Mouse (Mus musculus) hindbrain, embryonic 13.5 days (tissue): Measurements from ENCODE around the gene Olfr1555-ps1. TPM values are rescaled to one million over a fixed set of nuclear protein-coding genes. Genes with fewer than 3 reads are reported as not detected.
"Not testable (repeated sequence)": the region's sequence is repeated elsewhere in the genome, so short reads cannot be mapped to it uniquely, and the experiment has no call there.

Source experiments
- ATAC-seq: fragments of 200-750 bp; cut with Nextera tagmentation; 2 replicates; pipeline ENCODE4 v1.8.0; 2017; ENCODE audit warnings: moderate TSS enrichment; ENCODE audit not compliant: low FRiP score
- H3K27ac ChIP-seq: fragments of 300-500 bp; sonication (generic); 2 replicates; pipeline ENCODE4 v1.5.1; 2015; ENCODE audit warnings: inconsistent platforms, mild to moderate bottlenecking, moderate library complexity
- H3K27me3 ChIP-seq: fragments of 300-500 bp; sonication (generic); 2 replicates; pipeline ENCODE4 v1.6.1; 2015; ENCODE audit warnings: mild to moderate bottlenecking, inconsistent platforms
- H3K36me3 ChIP-seq: fragments of 300-500 bp; sonication (generic); 2 replicates; pipeline ENCODE4 v1.6.1; 2015; ENCODE audit warnings: mild to moderate bottlenecking, inconsistent platforms
- H3K4me1 ChIP-seq: fragments of 300-500 bp; sonication (generic); replicated peaks from 2 replicates; pipeline ENCODE4 v1.6.1; 2015; ENCODE audit warnings: inconsistent platforms
- H3K4me2 ChIP-seq: fragments of 300-500 bp; sonication (generic); 2 replicates; pipeline ENCODE4 v1.6.1; 2015; ENCODE audit warnings: inconsistent platforms, mild to moderate bottlenecking, moderate library complexity
- H3K4me3 ChIP-seq: fragments of 300-500 bp; sonication (generic); 2 replicates; pipeline ENCODE4 v1.5.1; 2015; ENCODE audit warnings: mild to moderate bottlenecking, inconsistent platforms
- H3K9ac ChIP-seq: fragments of 300-500 bp; sonication (generic); 2 replicates; pipeline ENCODE4 v1.6.1; 2015; ENCODE audit warnings: mild to moderate bottlenecking, inconsistent platforms
- H3K9me3 ChIP-seq: fragments of 300-500 bp; sonication (generic); 2 replicates; pipeline ENCODE4 v1.6.1; 2016; ENCODE audit warnings: inconsistent platforms
- WGBS: fragments of 180-500 bp; shearing (Covaris S2); methylation state at CpG from one replicate; pipeline ENCODE4 v1.1.7; 2015; 5-methylcytosine and 5-hydroxymethylcytosine counted together
- polyA plus RNA-seq: library from polyadenylated mRNA; unstranded; fragments of >200 nt; fragmentation: Nextera tagmentation; extraction: Ambion mirVana; gene quantifications from 2 replicates; pipeline ENCODE4 v1.2.1, GENCODE M21; 2015

Olfr1555-ps1 gene
- polyA plus RNA-seq, result not detected in 2 replicates

DNA sequence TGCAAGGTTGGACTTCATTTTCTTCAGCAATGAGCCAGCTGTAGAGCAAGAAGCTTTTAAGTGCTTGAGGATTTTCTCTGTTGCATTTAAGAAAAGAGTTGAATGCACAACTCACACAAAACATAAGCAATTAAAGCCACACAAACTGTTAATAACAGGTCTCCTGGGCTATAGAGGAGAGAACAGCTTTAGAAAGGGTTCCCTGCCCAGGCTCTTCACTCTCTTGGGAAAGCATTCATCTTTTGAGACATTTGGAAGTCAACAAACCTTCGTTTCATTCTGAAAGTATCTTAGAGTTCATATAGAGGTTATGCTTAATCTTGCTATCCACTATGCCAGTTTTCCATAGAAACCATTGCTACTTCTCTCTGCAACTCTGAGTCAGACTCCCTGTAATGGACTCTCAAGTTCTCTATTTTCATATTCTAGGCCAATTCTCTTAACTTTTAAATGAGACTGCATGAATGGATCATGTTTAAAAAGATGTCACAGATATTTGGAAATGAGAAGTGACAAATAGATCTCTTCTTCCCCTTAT is at the start of gene Olfr1555-ps1:
TSS of gene Olfr1555-ps1 (minus strand) at position 51 of the 538 bp plus-strand sequence.
- H3K27me3 ChIP-seq, H3K27ac ChIP-seq, H3K4me1 ChIP-seq, H3K4me2 ChIP-seq, ATAC-seq, H3K9me3 ChIP-seq, H3K36me3 ChIP-seq, H3K9ac ChIP-seq, H3K4me3 ChIP-seq: not testable (repeated sequence)
- 65% methylated on average over 1 of the region's 1 CpGs for WGBS

DNA sequence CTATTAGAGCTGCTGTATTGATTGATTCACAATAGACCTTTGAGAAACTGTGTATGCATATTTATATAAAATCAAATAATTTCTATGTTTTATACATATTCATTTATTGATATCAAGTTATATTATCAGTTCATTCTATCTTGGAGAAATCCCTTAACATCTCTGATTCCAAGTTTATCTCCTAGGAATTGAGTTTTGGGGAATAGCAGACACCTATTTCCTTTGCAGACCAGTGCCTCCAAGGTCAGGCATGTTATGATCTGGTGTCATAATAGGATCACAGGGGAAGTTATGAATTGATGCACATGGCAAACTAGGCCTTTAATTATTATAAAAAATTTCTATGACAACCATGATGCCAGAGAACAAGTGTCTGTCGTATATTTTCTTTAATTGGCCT is 30.4 kb upstream of the Olfr1555-ps1 start, which contains the start of gene Olfr1431:
TSS of gene Olfr1431 (plus strand) at position 301 of the 400 bp plus-strand sequence.
- H3K36me3 ChIP-seq, result no peaks in the 10 kb centered on the region
- WGBS, result 87% methylated on average over 1 of the region's 1 CpGs
- H3K4me1 ChIP-seq, result no peaks in the 10 kb centered on the region
- no peak within 1 kb of the TSS for H3K9ac ChIP-seq
- no peak for ATAC-seq
- H3K27ac ChIP-seq, result no peak within 1 kb of the TSS
- no peaks in the 10 kb centered on the region for H3K27me3 ChIP-seq
- no peak within 1 kb of the TSS for H3K4me2 ChIP-seq
- no peak within 1 kb of the TSS for H3K4me3 ChIP-seq
- H3K9me3 ChIP-seq, result no peaks in the 10 kb centered on the region

DNA sequence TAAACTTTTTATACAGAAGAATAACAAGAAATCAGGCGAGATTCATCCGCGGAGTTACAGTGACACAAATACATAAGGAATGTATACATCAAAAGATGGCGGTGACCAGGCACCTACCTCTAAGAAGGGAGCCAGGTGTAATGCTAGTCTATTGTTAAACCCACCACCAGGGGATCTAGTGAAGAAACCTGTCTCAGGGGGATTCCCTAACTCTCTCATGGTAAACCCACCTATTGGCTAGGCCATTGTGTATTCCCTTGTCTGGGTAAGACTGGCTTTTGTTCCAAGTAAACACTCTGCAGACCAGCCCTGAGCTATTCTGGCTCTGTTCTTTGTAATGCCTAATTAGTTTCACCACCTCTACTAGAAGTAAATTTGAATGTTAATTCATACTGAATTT is 29.2 kb upstream of the Olfr1555-ps1 start:
- H3K4me1 ChIP-seq, H3K9ac ChIP-seq, H3K27me3 ChIP-seq, H3K36me3 ChIP-seq, H3K9me3 ChIP-seq, H3K4me3 ChIP-seq, H3K27ac ChIP-seq, ATAC-seq, H3K4me2 ChIP-seq: not testable (repeated sequence)
- WGBS, result 84% methylated on average over 4 of the region's 4 CpGs

DNA sequence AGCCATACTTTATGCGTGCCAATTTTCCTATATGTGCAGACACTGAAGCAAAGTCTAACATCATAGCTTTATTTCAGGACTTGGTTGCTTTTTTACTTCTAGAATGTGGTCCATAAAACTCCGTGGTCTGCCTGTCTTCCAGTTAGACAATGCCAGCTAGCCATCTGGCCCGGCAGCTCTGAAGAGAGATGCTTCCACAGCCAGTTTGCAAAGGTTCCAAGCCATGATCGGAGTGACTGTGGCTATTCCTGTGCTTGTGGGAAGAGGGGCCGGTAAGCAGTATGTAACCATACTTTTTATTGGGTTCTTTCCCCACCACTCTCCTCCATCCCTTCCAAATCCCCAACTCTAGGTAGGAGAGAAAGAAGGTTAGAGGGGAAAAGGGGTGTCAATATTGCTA is 5.5 kb upstream of the Olfr1555-ps1 start:
- not testable (repeated sequence) for H3K27ac ChIP-seq, H3K9ac ChIP-seq, H3K36me3 ChIP-seq, H3K27me3 ChIP-seq, H3K9me3 ChIP-seq, H3K4me2 ChIP-seq, H3K4me3 ChIP-seq, ATAC-seq, H3K4me1 ChIP-seq
- 84% methylated on average over 5 of the region's 5 CpGs for WGBS

DNA sequence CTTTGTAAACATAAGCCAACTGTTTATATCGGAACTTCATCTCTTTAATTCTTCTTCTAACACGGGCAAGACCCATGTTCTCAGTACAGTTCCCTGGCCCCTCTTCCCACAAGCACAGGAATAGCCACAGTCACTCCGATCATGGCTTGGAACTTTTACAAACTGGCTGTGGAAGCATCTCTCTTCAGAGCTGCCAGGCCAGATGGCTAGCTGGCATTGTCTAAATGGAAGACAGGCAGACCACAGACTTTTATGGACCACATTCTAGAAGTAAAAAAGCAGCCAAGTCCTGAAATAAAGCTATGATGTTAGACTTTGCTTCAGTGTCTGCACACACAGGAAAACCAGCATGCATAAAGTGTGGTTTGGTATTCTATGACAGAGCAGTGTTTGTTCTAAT is 24.5 kb downstream of the Olfr1555-ps1 start:
- H3K9me3 ChIP-seq, result no peaks in the 10 kb centered on the region
- H3K27ac ChIP-seq, result no peak overlapping the region
- WGBS, result 95% methylated on average over 3 of the region's 3 CpGs
- H3K9ac ChIP-seq, result no peak overlapping the region
- no peak overlapping the region for H3K4me2 ChIP-seq
- no peaks in the 10 kb centered on the region for H3K4me1 ChIP-seq
- H3K4me3 ChIP-seq, result no peak overlapping the region
- ATAC-seq, result no peak
- H3K27me3 ChIP-seq, result no peaks in the 10 kb centered on the region
- H3K36me3 ChIP-seq, result no peaks in the 10 kb centered on the region

DNA sequence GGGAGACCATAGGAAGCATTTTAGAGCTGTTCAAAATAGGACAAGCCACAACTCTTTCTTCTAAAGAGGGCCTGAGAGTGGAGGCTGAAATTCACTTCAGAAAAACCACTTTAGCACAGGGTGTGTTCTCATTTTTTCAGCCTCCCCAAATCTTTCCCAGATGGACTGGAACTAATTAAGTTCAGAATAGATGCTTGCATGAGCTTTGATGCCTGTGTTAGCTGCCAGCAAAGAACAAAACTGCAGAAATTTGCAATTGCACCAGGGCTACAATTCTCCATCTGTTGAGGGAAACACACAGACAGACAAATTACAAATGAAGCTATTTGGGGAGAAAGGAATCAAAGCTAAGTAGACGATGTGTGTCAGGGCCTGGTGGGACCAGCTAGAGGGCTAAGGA is 26.6 kb downstream of the Olfr1555-ps1 start:
- no peak overlapping the region for H3K4me3 ChIP-seq
- H3K4me1 ChIP-seq, result no peaks in the 10 kb centered on the region
- no peak overlapping the region for H3K9ac ChIP-seq
- H3K36me3 ChIP-seq, result no peaks in the 10 kb centered on the region
- H3K4me2 ChIP-seq, result no peak overlapping the region
- no peak for ATAC-seq
- no peaks in the 10 kb centered on the region for H3K9me3 ChIP-seq
- no peak overlapping the region for H3K27ac ChIP-seq
- 51% methylated on average over 1 of the region's 1 CpGs for WGBS
- H3K27me3 ChIP-seq, result no peaks in the 10 kb centered on the region

DNA sequence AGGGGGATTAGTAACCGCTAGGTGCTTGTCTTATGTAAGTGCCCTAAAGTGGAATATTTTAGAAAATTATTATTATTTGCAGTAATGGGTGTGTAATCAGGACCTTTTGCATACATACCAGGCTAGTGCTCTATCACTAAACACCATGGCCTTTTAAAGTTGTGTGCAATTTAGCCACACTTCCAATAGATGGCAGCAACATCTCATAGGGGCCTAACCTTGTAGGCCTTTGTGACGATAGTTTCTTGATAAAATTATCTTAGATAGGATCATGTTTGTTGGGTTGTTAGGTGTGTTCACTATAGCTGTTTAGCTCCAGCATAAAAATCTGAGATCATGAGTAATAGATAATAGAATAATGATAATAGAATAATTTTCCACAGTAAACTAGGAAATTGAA is 35.6 kb downstream of the Olfr1555-ps1 start:
- Histone ChIP-seq H3K4me2 (no peak overlapping the region), H3K9me3 (no peaks in the 10 kb centered on the region), H3K4me3 (no peak overlapping the region), H3K4me1 (no peaks in the 10 kb centered on the region), H3K27ac (no peak overlapping the region), H3K36me3 (no peaks in the 10 kb centered on the region), H3K27me3 (no peaks in the 10 kb centered on the region), H3K9ac (no peak overlapping the region)
- ATAC-seq, result no peak
- WGBS, result 39% methylated on average over 2 of the region's 2 CpGs

DNA sequence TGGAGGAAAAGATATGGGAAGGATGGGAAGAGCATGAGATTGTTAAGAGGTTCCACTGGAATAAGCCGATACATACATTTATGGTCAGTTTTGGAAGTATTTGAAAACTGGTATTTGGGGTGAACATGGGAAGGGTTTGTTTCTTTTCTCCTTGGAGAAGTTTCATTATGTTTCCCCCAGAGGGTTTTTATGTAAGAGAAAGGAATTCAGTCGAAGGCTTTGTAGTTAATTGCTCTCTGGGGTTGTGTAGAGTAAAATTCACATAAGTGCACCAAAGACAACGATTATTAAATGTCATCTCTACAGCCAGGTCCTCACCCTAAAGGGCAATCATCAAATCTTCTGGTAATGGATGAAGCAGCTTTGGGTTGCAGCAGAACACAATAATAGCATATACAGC is 46.8 kb downstream of the Olfr1555-ps1 start, which contains the start of gene Olfr76:
TSS of gene Olfr76 (minus strand) at position 101 of the 400 bp plus-strand sequence.
- H3K9ac ChIP-seq, result no peak within 1 kb of the TSS
- no peaks in the 10 kb centered on the region for H3K4me1 ChIP-seq
- H3K27me3 ChIP-seq, result no peaks in the 10 kb centered on the region
- WGBS, result 83% methylated on average over 3 of the region's 3 CpGs
- H3K36me3 ChIP-seq, result no peaks in the 10 kb centered on the region
- H3K4me2 ChIP-seq, result no peak within 1 kb of the TSS
- H3K4me3 ChIP-seq, result no peak within 1 kb of the TSS
- no peak for ATAC-seq
- H3K27ac ChIP-seq, result no peak within 1 kb of the TSS
- H3K9me3 ChIP-seq, result no peaks in the 10 kb centered on the region

DNA sequence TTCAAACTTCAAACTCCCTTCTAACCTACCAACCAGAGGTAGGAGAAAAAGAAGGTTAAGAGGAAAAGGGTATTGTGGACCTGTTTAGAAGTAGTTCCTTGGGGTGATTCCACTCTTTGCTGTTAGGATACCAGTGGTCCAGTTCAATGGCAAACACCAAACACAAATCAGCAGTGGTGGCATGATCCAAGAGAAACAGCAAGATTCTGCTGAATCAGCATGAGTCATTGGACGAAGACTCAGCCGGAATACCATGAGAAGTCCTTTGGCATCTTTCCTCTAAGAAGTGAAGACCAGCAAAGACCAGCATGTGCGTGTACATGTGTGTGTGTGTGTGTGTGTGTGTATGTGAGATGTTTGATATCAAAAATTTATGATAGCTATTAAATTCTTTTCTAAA is 53.4 kb downstream of the Olfr1555-ps1 start:
- H3K9me3 ChIP-seq, result no peaks in the 10 kb centered on the region
- no peaks in the 10 kb centered on the region for H3K36me3 ChIP-seq
- 95% methylated on average over 3 of the region's 3 CpGs for WGBS
- no peaks in the 10 kb centered on the region for H3K4me1 ChIP-seq
- no peaks in the 10 kb centered on the region for H3K27me3 ChIP-seq
- H3K9ac ChIP-seq, result no peak overlapping the region
- H3K27ac ChIP-seq, result no peak overlapping the region
- no peak overlapping the region for H3K4me2 ChIP-seq
- no peak for ATAC-seq
- H3K4me3 ChIP-seq, result no peak overlapping the region

DNA sequence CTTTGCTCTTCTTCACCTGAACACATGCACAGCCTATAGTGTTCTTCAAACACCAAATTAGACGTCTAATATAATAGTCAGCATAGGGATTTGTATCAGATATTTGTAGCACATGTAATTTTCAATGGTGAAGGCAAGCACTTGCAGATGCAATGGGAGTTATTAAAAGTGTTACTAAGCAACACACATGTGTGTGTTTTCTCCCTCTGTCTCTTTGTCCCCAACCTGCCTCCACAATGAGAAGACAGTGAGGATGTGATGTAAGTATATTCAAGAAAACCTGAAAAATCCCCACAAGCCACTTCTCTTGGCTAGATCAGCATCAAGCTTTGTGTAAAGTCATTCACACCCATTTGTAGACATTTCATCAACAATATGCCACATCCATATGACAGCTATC is 54.1 kb downstream of the Olfr1555-ps1 start, which contains the start of gene Olfr1428:
TSS of gene Olfr1428 (minus strand) at position 101 of the 400 bp plus-strand sequence.
- H3K27me3 ChIP-seq, result no peaks in the 10 kb centered on the region
- H3K4me2 ChIP-seq, result no peak within 1 kb of the TSS
- H3K27ac ChIP-seq, result no peak within 1 kb of the TSS
- H3K4me1 ChIP-seq, result no peaks in the 10 kb centered on the region
- H3K9ac ChIP-seq, result no peak within 1 kb of the TSS
- no peak within 1 kb of the TSS for H3K4me3 ChIP-seq
- H3K36me3 ChIP-seq, result no peaks in the 10 kb centered on the region
- 85% methylated on average over 1 of the region's 1 CpGs for WGBS
- no peak for ATAC-seq
- no peaks in the 10 kb centered on the region for H3K9me3 ChIP-seq

Other genes with a start within 250 kb of the Olfr1555-ps1 start
- 3.9 and 4.3 TPM in 2 replicates for gene Osbp, start 204.2 kb downstream of the Olfr1555-ps1 start, polyA plus RNA-seq
- gene Olfr1423, start 128.8 kb downstream of the Olfr1555-ps1 start, polyA plus RNA-seq, result not detected in 2 replicates
- not detected in 2 replicates for gene Olfr1424, start 107.4 kb downstream of the Olfr1555-ps1 start, polyA plus RNA-seq
- gene Olfr1425, start 92.4 kb downstream of the Olfr1555-ps1 start, polyA plus RNA-seq, result not detected in 2 replicates
- gene Olfr1426, start 78.1 kb downstream of the Olfr1555-ps1 start, polyA plus RNA-seq, result not detected in 2 replicates
- gene Olfr1427, start 66.8 kb downstream of the Olfr1555-ps1 start, polyA plus RNA-seq, result not detected in 2 replicates
- not detected in 2 replicates for gene Olfr1428, start 54.2 kb downstream of the Olfr1555-ps1 start, polyA plus RNA-seq
- not detected in 2 replicates for gene Olfr76, start 46.9 kb downstream of the Olfr1555-ps1 start, polyA plus RNA-seq
- not detected in 2 replicates for gene Olfr1431, start 30.5 kb upstream of the Olfr1555-ps1 start, polyA plus RNA-seq
- gene Olfr1432, start 62.5 kb upstream of the Olfr1555-ps1 start, polyA plus RNA-seq, result not detected in 2 replicates
- gene Olfr262, start 71.5 kb upstream of the Olfr1555-ps1 start, polyA plus RNA-seq, result not detected in 2 replicates
- gene Olfr235, start 90.9 kb upstream of the Olfr1555-ps1 start, polyA plus RNA-seq, result not detected in 2 replicates
- not detected in 2 replicates for gene Olfr1434, start 109.7 kb upstream of the Olfr1555-ps1 start, polyA plus RNA-seq
- not detected in 2 replicates for gene Olfr1436, start 129.0 kb upstream of the Olfr1555-ps1 start, polyA plus RNA-seq
- gene Olfr1437, start 155.0 kb upstream of the Olfr1555-ps1 start, polyA plus RNA-seq, result not detected in 2 replicates
- not detected in 2 replicates for gene Olfr1438-ps1, start 165.8 kb upstream of the Olfr1555-ps1 start, polyA plus RNA-seq
- gene Olfr1440, start 217.2 kb upstream of the Olfr1555-ps1 start, polyA plus RNA-seq, result not detected in 2 replicates
- gene Olfr1441, start 247.3 kb upstream of the Olfr1555-ps1 start, polyA plus RNA-seq, result not detected in 2 replicates